Mouse (Mus musculus): ENCODE data around the gene Camsap1. TPM values are rescaled to one million over a fixed set of nuclear protein-coding genes. Genes with fewer than 3 reads are reported as not detected.

Camsap1 gene
- 15.9 and 19.1 TPM in 2 replicates for polyA plus RNA-seq (2015; fragmentation: Nextera tagmentation; extraction: Ambion mirVana)

DNA sequence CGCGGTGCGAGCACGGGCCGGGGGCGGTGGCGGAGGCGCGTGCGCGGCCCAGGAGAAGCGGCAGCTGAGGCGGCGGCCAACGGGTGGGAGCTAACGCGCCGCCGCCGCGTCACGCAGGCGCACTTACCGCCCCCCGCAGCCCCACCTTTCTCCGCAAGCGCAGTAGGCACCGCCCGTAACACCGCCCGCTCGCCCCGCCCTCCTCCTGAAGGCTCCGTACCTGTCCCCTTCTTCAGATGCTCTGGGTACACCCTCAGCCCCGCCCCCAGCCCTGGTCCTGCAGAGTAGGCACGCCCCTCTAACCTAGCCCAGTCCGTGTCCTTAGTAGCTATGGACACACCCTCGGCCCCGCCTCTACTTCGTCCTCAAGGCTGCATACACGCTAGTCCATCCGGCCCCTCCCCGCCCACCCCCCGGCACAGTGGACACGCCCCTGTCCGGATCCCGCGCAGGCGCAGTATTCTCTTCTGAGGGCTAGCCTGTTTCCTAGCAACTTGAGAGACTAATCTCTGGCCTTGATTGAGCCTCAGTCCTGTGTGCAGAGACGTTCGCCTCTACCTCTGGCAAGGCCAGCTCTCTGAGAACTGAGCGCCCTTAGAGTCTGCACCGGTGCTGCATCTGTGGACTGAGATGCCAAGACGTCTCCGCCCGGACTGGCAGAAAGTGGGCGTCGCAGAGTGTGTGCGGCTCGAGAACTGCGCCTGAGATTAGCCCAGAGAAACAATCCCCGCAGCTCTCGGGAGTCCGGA lies at the start of gene Camsap1:
Gene Camsap1 (minus strand): TSS at position 124 of the 749 bp plus-strand sequence.
- Histone ChIP-seq H3K27ac (peak within 1 kb of the TSS; percentile 90), H3K36me3 (no peaks in the 10 kb centered on the region), H3K9me3 (no peaks in the 10 kb centered on the region), H3K27me3 (no peaks in the 10 kb centered on the region), H3K4me3 (peak within 1 kb of the TSS; percentile 93), H3K4me1 (peaks cover 36% of the 10 kb centered on the region), H3K4me2 (peak within 1 kb of the TSS; percentile 81), H3K9ac (peak within 1 kb of the TSS; percentile 95)
- under 1% methylated on average over 42 of the region's 64 CpGs for WGBS
- peak; percentile 100 for ATAC-seq (ENCODE audit: insufficient number of reproducible peaks, low FRiP score, low TSS enrichment, low read depth)

DNA sequence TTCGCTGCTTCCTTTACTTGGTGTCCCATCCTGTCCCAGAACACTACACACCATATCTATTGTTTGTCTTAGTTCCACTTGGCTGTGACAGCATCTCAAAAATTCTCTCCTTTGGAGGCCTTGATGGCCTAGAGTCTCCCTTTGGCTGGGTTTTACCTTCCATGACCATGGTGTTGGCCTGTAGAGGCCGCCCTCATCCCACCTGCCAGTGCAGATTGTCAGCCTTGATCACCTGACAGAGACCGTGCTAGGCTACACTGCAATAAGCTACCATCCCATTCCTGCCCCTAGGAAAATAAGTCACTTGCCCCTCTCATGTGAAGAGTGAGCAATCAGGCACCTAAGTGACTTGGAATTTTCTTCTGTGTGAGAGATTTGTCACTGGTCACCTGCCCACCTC lies 47.2 kb upstream of the Camsap1 start:
- Histone ChIP-seq H3K27me3 (0 out of 2 replicates have a peak, but pooled peaks cover 3% of the 10 kb centered on the region), H3K9ac (no peak overlapping the region), H3K9me3 (no peaks in the 10 kb centered on the region), H3K4me2 (no peak overlapping the region), H3K36me3 (no peaks in the 10 kb centered on the region), H3K4me1 (peaks cover 6% of the 10 kb centered on the region; the same call in 1 of the 2 replicates), H3K27ac (no peak overlapping the region), H3K4me3 (no peak overlapping the region)
- no peak for ATAC-seq (ENCODE audit: insufficient number of reproducible peaks, low FRiP score, low TSS enrichment, low read depth)
- WGBS = 42% methylated on average over 3 of the region's 3 CpGs

DNA sequence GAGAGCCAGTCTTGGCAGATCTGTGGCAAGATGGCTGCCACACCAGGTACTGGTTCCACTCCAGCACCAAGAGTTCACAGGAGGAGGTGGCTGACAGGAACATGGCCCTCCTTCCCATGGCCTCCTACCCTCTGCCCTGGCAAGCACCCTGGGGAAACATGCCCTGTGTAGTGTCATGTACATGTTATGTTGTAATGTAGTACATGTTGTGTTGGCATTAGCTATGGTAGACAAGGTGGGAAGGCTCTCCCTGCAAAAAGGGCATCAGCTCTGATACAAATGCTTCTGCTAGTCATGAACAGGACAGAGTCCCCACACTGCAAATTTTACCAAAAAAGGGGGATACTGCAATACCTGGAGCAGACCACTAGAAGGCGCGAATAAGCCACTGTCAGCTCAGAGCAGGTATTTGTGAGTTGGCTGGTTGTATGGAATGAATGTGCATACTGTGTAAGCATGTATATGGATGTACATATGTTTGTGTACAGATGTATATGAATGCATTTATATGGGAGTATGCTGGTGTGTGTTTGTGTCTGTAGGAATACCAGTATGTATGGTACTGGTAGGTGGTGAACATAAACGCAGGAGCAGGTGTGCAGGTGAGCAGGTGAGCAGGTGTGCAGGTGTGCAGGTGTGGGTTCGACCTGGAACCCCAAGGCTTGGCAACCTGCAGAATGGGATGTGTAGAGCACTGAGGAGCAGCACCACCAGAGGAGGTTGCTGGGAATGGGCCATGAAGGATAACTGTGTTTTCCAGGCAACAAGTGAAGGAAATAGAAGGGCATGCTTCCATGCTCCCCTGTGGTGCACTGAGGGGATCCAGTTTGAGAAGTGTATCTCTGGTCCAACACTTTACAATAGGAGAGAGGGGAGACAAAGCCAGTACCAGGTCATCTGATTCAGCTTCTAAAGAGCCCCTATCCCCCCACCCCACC lies 41.3 kb upstream of the Camsap1 start:
- Histone ChIP-seq H3K9ac (no peak overlapping the region), H3K4me3 (no peak overlapping the region), H3K4me2 (no peak overlapping the region), H3K4me1 (peaks cover 16% of the 10 kb centered on the region), H3K36me3 (no peaks in the 10 kb centered on the region), H3K27me3 (0 out of 2 replicates have a peak, but pooled peaks cover 3% of the 10 kb centered on the region), H3K27ac (no peak overlapping the region), H3K9me3 (no peaks in the 10 kb centered on the region)
- no peak for ATAC-seq (ENCODE audit: insufficient number of reproducible peaks, low FRiP score, low TSS enrichment, low read depth)
- 30% methylated on average over 4 of the region's 4 CpGs for WGBS

DNA sequence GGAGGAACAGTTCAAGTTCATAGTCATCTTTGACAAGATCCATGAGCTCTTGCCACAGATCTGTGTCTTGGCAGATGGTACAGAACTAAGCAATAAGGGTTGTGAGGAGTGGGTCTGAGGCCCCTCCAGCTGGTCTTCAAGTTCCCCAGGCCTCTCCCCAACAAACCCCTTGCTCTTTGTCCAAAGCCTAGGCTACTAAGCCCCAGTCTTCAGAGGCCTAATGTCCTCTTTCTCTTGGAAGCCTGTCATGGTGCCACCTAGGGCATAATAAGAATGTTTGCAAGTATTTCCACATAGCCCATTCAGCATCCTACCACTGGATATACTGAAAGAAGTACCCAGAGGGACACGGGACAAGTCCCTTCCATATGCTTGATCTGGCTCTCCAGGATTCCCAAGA lies 39.5 kb upstream of the Camsap1 start:
- Histone ChIP-seq H3K9me3 (no peaks in the 10 kb centered on the region), H3K4me1 (peaks cover 22% of the 10 kb centered on the region), H3K4me2 (no peak overlapping the region), H3K27me3 (no peaks in the 10 kb centered on the region), H3K4me3 (no peak overlapping the region), H3K27ac (no peak overlapping the region), H3K9ac (no peak overlapping the region), H3K36me3 (no peaks in the 10 kb centered on the region)
- 94% methylated on average over 1 of the region's 1 CpGs for WGBS
- ATAC-seq (ENCODE audit: insufficient number of reproducible peaks, low FRiP score, low TSS enrichment, low read depth) = no peak

DNA sequence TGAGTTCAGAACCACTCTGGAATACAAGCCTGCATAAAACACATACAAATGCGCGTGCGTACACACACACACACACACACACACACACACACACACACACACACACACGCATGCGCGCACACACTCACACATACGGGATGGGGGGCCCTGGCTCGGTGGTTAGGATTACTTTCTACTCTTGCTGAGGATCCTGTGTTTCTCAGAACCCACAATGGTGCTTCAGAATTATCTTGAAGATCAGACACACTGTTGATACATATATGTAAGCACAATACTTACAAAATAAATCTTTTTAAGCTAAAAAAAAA lies 39.1 kb upstream of the Camsap1 start:
- ATAC-seq (ENCODE audit: insufficient number of reproducible peaks, low FRiP score, low TSS enrichment, low read depth) = no peak
- 83% methylated on average over 8 of the region's 8 CpGs for WGBS
- H3K27me3 ChIP-seq = no peaks in the 10 kb centered on the region
- H3K9ac ChIP-seq = no peak overlapping the region
- H3K36me3 ChIP-seq = no peaks in the 10 kb centered on the region
- no peaks in the 10 kb centered on the region for H3K9me3 ChIP-seq
- H3K27ac ChIP-seq = no peak overlapping the region
- peaks cover 22% of the 10 kb centered on the region for H3K4me1 ChIP-seq
- H3K4me2 ChIP-seq = peak overlapping the region; percentile 85
- H3K4me3 ChIP-seq = peak overlapping the region; percentile 91; the same call in 1 of the 2 replicates

DNA sequence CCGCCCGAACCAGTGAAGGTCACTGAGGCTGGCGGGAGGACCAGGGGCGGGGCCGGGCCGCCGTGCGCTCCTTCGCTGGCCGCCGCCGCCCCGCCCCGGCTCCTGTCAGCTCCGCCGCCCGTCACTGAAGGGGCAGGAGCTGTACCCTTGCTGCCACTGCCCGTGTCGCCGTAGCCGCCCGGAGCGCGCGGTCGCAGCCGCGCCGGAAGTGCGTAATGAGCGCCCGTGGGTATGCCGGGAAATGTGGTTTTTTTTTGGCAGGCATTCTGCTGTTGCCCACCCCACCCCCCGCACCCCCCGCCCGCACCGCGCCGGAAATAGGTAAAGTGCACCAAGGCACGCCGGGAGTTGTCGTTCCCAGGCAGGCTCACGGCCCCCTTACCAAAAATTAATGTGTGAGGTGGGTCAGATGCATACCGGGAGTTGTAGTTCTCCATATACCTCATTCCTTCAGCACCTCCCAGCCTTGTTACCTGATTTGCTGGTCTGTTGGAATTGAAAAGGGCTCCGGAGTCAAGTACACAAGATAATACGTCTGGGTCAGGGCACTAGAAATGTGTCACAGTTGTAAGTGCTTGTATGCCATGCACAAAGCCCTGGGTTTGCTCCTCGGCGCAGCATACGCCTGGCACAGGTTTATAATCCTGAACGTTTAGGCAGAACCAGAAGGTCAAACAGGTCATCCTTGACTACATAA lies 38.6 kb upstream of the Camsap1 start, which contains the start of gene Ubac1:
Gene Ubac1 (minus strand): TSS at position 187 of the 697 bp plus-strand sequence.
- Histone ChIP-seq H3K27ac (peak within 1 kb of the TSS; percentile 86), H3K36me3 (no peaks in the 10 kb centered on the region), H3K27me3 (no peaks in the 10 kb centered on the region), H3K4me3 (peak within 1 kb of the TSS; percentile 91), H3K9ac (peak within 1 kb of the TSS; percentile 76), H3K4me1 (peaks cover 22% of the 10 kb centered on the region), H3K4me2 (peak within 1 kb of the TSS; percentile 85), H3K9me3 (no peaks in the 10 kb centered on the region)
- 6% methylated on average over 50 of the region's 50 CpGs for WGBS
- ATAC-seq (ENCODE audit: insufficient number of reproducible peaks, low FRiP score, low TSS enrichment, low read depth) = peak; percentile 90

DNA sequence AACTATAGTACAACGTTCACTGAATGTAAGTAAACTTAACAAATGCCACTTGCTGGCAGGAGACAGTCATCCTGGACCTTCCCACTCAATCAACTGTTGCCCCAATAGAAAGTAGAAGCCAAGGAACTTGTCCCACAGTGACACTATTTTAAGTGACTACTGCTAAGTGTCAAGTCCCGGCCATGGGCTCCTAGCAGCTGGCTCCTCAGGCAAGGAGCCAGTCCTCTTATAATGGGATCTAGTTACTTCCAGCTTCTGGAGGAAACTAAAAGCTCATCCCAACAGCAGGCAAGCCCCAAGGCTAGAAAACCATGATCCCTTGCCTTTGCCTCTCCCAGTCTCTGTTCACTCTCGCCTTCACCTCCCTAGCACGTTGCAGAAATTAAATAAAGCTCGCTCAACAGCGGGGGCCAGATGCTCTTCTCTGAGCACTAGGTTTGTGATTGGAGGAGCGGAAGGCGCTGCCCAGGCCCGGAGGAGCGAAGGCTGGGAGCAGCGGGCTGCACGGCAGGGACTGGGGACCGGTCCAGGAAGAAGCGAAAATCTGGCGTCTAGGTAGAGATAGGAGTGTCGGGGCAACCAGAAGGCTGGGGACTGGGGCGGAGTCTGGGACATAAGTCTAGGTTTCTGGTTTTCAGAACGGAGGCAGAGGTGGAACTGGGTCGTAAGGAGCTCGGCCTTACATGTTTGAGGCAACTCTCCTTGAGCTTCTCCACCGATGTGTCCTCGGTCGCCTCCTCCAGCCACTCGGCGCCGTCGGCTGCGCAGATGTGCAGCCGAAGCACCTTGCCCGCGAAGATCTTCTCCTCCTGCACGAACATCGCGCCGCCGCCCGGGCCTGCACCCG lies 37.9 kb upstream of the Camsap1 start:
- H3K27me3 ChIP-seq = no peaks in the 10 kb centered on the region
- peak overlapping the region; percentile 86 for H3K27ac ChIP-seq
- peak overlapping the region; percentile 91 for H3K4me3 ChIP-seq
- peak; percentile 25; the same call in 1 of the 2 replicates for ATAC-seq (ENCODE audit: insufficient number of reproducible peaks, low FRiP score, low TSS enrichment, low read depth)
- H3K4me2 ChIP-seq = peak overlapping the region; percentile 85
- H3K9ac ChIP-seq = peak overlapping the region; percentile 76
- peaks cover 6% of the 10 kb centered on the region; the same call in 1 of the 2 replicates for H3K36me3 ChIP-seq
- peaks cover 22% of the 10 kb centered on the region for H3K4me1 ChIP-seq
- 1% methylated on average over 38 of the region's 38 CpGs for WGBS
- H3K9me3 ChIP-seq = no peaks in the 10 kb centered on the region

DNA sequence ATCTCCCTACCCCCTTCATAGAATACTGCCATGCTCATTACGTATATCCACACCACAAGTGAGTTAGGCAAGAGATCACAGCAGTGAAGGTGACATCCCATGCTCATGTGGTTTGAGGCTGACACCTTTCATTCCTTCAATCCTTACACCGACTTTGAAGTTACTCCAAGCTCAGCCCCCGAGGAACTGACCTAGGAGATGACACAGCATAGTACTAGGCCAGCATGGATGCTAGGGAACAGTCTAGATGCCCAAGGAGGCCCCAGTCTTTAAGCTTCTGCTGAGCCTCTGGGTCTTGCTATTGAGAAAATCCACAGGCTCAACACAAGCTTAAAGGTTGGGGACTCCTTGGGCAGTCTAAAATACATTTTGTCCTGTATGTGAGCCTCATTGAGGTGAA lies 36.8 kb upstream of the Camsap1 start:
- no peak overlapping the region for H3K9ac ChIP-seq
- no peaks in the 10 kb centered on the region for H3K9me3 ChIP-seq
- peak overlapping the region; percentile 91; the same call in 1 of the 2 replicates for H3K4me3 ChIP-seq
- peaks cover 22% of the 10 kb centered on the region for H3K4me1 ChIP-seq
- no peak overlapping the region for H3K27ac ChIP-seq
- WGBS = 68% methylated on average over 3 of the region's 3 CpGs
- 0 out of 2 replicates have a peak overlapping the region, but pooled peaks have one; percentile 85 for H3K4me2 ChIP-seq
- peaks cover 16% of the 10 kb centered on the region for H3K36me3 ChIP-seq
- no peak for ATAC-seq (ENCODE audit: insufficient number of reproducible peaks, low FRiP score, low TSS enrichment, low read depth)
- no peaks in the 10 kb centered on the region for H3K27me3 ChIP-seq

DNA sequence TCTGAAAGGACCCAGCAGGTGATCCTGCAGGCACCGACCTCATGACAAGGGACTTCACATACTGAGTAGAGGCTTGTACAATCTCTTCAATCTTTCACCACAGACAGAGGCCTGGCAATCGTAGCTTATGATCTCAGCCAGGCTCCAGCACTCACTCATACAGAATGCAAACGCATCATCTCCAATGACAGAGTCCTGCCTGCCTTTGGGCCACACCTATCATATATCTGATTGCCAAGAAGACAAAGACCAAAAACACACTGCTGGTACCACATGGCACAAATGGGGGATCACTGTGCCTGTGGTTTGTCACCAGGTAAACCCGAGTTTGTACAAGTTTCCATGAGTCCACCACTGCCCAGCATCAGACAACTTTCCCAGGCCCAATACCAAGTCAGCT lies 34.2 kb upstream of the Camsap1 start:
- Histone ChIP-seq H3K4me2 (no peak overlapping the region), H3K27ac (no peak overlapping the region), H3K9me3 (no peaks in the 10 kb centered on the region), H3K4me1 (peaks cover 22% of the 10 kb centered on the region), H3K9ac (no peak overlapping the region), H3K4me3 (no peak overlapping the region), H3K27me3 (no peaks in the 10 kb centered on the region), H3K36me3 (peaks cover 42% of the 10 kb centered on the region)
- ATAC-seq (ENCODE audit: insufficient number of reproducible peaks, low FRiP score, low TSS enrichment, low read depth) = no peak
- WGBS = 76% methylated on average over 4 of the region's 4 CpGs

DNA sequence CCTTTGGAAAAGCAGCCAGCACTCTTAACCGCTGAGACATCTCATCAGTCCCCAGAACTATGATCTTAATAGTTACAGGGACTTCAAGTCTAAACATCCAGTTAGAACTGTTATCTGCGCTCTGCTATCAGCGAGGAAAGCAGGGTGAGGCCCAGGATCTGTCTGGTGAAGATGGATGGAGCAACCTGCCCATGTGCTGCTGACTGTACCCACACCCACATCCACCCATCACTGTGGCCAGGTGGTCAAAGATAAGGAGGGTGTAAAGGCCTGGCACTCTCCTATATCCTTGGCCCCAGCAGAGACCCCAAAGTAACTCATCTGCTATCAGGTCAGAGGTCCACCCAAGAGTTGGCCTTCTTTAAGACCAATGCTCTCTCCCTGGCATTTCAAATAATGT lies 30.6 kb upstream of the Camsap1 start:
- Histone ChIP-seq H3K4me3 (no peak overlapping the region), H3K9me3 (no peaks in the 10 kb centered on the region), H3K27ac (no peak overlapping the region), H3K4me1 (0 out of 2 replicates have a peak, but pooled peaks cover 6% of the 10 kb centered on the region), H3K9ac (no peak overlapping the region), H3K27me3 (no peaks in the 10 kb centered on the region), H3K4me2 (no peak overlapping the region), H3K36me3 (peaks cover 78% of the 10 kb centered on the region)
- 90% methylated on average over 3 of the region's 3 CpGs for WGBS
- ATAC-seq (ENCODE audit: insufficient number of reproducible peaks, low FRiP score, low TSS enrichment, low read depth) = no peak

DNA sequence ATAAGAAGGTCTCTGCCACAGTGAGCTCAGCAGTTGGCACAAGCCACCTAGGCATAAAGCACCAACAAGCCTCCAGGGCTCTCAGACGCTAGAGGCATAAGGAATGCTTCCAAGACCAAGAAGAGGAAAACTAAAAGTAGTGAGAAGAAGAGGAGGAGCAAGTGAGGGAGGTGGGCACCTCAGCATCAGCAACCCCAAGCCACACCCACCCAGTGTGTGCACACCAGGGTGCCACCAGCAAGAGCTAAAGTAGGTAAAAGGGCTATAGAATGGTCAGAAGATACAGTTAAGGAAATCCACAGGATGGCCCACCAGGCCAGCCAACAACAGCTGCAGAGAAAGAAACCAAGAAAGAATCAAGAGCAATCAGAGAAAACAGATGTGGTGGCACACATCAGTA lies 28.3 kb upstream of the Camsap1 start:
- Histone ChIP-seq H3K36me3 (peaks cover 98% of the 10 kb centered on the region), H3K4me1 (no peaks in the 10 kb centered on the region), H3K4me3 (no peak overlapping the region), H3K9me3 (no peaks in the 10 kb centered on the region), H3K27me3 (no peaks in the 10 kb centered on the region), H3K27ac (no peak overlapping the region), H3K9ac (no peak overlapping the region), H3K4me2 (no peak overlapping the region)
- 50% methylated on average over 1 of the region's 1 CpGs for WGBS
- ATAC-seq (ENCODE audit: insufficient number of reproducible peaks, low FRiP score, low TSS enrichment, low read depth) = no peak

Measured in limb, embryonic 15.5 days (tissue).